Mouse (Mus musculus) adrenal gland, postnatal 25 days (tissue): ENCODE data around the gene Ifi207. TPM values are rescaled to one million over a fixed set of nuclear protein-coding genes. Genes with fewer than 3 reads are reported as not detected.
"Not testable (repeated sequence)": the region's sequence is repeated elsewhere in the genome, so short reads cannot be mapped to it uniquely, and the experiment has no call there.

Experiments used
- DNase-seq: peaks from one replicate; pipeline ENCODE4 v3.0.0; 2021; ENCODE audit warnings: mixed read lengths
- long read RNA-seq: library from polyadenylated mRNA; stranded (forward); transcript quantifications from one replicate; pipeline ENCODE4 v2.0.0, GENCODE M21; 2021
- total RNA-seq: library from RNA; stranded (reverse); gene quantifications from 2 replicates; pipeline ENCODE4 v1.2.3, GENCODE M21; 2021

The Ifi207 gene
- 2.2 and 2.4 TPM in 2 replicates for total RNA-seq
- long read RNA-seq, partial matches to known transcripts, result 1 of 1 reads
- long read RNA-seq, other reads (novel, unspliced or antisense), result 0 of 1 reads

DNA sequence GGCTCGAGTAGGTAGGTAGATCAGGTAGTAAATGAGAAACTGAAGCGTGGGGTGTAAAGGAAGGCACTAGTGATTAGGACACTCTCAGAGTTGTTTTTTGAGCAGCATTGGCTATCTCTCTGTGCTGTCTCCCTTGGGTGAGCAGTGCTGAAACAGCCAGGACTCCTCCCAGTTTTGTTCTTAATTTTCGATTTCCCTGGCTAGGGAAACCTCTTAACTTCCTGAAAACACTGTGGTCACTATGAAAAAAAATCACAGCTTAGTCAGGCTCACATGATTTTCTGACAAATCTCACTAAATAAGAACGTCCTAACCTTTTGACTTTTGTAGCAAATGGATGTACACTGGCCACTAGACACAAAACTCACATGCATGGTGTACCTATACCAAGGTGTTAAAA lies at the start of gene Ifi207:
Ifi207 (minus strand) TSS at position 92 of the 400 bp plus-strand sequence.
- DNase-seq, result no peak

DNA sequence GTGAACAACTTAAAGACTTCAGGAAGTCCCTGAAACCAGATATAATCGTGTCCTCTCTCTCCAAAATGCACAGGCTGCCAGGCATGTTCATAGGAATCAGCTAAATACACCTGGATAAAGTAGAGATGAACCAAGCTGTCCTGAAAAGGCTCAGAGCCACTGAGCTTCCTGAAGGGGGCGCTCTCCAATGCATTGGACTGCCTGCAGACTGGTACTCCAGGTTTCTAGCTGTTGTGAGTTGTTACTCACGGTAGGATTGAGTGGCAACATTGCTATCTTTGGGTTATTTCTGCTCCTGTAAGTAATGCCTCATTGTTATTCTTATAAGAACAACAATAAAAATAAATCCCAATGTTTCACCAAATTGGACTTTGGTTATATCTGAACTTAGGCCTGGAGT lies 31.9 kb upstream of the Ifi207 start:
- DNase-seq, result not testable (repeated sequence)

DNA sequence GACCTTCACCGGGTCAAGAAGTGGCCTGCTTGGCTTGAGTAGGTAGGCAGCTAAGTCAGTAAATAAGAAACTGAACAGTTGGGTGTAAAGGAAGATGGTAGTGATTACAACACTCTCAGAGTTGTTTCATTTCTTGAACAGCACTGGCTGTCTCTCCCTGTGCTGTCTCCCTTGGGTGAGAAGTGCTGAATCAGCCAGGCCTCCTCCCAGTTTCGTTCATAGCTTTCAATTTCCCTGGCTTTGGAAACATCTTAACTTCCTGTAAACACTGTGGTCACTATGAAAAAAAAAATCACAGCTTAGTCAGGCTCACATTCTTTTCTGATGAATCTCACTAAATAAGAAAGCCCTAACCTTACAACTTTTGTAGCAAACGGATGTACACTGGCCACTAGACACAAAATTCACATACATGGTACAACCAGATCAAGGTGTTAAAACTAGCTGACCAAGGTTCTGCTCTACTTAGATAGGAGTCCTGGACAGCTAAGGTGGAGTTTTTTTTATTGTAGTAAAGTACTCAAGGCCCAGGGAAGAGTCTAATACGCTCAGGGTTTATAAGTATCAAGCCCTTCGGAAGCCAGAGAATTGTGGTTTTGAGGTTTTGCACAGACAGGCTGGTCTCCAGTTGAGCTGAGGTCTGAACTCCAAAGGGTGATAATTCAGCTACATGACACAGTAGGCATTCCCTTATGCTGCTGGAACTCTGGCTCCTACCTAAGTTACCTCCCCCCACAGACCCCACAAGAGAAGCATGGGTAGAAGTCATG lies 25.5 kb upstream of the Ifi207 start, which contains the start of gene Ifi204:
Ifi204 (minus strand) TSS at position 96 of the 770 bp plus-strand sequence.
- not testable (repeated sequence) for DNase-seq

DNA sequence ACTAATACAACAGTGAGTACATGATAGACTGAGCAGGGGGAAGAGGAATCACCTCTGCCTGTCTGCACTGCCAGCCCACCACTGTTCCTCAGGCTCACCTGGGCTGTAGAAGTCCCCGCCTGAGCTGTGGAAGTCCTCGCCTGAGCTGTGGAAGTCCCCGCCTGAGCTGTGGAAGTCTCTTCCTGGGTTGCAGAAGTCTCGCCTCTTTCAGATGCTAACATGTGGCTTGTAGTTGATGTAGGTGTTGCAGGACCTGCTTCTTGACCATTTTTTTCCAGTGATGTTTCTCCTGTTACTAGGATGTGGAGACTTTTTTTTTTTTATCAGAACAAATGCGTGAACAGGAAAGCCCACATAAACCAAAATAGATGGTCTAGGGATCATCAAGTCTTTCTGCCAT lies 18.5 kb upstream of the Ifi207 start:
- DNase-seq, result not testable (repeated sequence)

DNA sequence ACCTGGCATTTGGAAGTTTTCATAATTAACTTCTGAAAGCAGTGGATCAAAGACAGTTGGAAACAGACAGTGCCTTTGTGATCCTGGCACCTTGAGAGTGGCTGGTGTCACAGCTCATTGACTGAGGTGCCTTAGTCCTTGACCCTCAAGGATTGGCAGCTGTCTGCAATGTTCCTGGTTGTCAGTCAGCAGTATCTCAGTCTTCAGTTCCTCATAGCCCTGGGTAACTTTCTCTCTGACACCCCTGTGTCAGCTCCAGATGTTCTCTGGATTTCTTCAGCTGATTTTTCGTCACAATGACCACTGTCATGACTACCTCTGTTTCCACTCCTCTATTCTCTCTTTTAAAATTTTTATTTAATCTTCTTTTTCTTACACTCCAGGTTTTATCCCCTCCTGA lies 715 bp upstream of the Ifi207 start:
- DNase-seq, result no peak

DNA sequence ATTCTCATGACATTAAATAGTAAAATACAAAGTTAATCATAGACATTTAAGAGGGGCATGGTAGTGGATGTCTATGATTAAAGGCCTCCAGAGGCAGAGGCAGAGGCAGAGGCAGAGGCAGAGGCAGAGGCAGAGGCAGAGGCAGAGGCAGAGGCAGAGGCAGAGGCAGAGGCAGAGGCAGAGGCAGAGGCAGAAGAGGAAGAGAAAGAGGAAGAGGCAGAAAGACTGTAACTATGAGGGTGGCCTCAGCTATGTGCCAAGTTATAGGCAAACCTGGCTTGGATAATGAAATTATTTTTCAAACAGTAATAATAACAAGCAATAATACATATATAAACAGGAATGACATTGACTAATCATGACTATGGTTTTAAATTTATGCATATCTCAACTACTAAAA lies 1.0 kb downstream of the Ifi207 start:
- no peak for DNase-seq

DNA sequence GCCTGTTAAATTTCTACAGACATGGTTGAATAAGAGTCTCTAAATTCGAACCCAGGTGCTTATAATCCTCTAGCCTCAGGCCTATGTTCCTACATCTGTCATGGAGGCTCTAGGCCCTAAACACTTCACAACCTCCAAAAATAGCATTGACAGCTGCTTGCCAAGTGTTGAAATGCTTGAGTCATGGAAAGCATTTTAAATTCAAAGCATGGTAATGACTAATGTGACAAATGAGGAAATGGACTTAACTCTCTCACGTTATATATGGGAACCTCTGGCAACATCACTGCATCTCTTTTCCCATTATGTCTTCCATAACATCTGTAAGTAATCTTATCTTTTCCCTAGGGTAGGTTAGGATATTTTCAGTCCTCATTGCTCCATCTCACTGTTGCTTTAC lies 4.6 kb downstream of the Ifi207 start:
- DNase-seq, result no peak

DNA sequence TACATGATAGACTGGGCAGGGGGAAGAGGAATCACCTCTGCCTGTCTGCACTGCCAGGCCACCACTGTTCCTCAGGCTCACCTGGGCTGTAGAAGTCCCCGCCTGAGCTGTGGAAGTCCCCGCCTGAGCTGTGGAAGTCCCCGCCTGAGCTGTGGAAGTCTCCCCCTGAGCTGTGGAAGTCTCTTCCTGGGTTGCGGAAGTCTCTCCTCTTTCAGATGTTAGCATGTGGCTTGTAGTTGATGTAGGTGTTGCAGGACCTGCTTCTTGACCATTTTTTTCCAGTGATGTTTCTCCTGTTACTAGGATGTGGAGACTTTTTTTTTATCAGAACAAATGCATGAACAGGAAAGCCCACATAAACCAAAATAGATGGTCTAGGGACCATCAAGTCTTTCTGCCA lies 6.5 kb downstream of the Ifi207 start:
- DNase-seq, result not testable (repeated sequence)

DNA sequence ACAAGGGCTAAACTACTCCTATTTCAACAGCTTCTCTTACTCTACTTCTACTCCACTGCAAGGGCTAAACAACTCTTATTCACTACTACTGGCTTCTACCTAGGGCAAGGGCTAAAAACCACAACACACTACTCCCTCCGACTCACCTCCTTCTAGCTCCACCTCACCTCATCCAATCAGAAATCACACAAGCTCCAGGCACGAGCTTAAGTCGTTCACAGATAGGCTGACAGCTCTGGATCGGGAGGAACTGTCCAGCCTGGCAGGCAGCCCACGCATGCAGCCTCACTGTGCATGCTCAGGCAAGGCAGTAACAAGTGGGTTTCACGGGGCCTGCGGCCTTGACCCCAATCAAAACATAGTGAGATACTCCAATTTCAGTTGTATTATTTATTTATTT lies 8.3 kb downstream of the Ifi207 start:
- DNase-seq, result peak; percentile 9

DNA sequence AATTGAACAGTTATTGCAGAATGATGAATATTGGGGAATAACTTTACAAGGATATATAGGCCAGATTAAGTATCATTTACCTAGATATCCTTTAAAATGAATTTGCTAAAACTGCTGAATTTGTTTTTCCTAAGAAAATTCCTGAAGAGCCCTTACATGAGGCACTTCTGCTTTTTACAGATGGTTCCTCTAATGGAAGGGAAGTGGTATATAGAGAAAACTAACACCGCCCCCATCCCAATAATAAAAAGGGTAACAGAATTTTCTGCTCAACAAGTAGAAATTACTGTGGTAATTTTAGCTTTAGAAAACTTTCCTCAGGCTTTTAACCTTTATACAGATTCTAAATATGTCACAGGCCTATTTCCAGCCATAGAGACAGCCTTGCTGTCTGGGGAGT lies 47.3 kb downstream of the Ifi207 start:
- no peak for DNase-seq

DNA sequence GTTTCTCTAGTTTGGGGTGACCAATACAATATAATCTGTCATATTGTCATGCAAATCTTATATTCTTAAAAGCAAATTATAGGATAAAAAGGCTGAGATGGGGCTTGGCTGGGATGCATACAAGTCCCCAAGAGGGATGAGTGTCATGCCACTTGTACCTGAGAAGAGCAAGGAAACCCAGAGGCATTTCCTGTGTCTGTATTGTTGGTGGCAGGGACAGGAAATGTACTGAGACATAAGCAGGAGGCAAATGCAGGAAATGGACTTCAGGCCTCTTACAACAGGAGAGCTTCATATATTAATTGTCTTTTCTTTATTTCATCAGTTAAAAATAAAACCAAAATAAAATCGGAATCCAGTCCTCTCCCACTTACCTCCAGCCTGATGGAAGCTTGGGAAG lies 62.9 kb downstream of the Ifi207 start:
- not testable (repeated sequence) for DNase-seq

DNA sequence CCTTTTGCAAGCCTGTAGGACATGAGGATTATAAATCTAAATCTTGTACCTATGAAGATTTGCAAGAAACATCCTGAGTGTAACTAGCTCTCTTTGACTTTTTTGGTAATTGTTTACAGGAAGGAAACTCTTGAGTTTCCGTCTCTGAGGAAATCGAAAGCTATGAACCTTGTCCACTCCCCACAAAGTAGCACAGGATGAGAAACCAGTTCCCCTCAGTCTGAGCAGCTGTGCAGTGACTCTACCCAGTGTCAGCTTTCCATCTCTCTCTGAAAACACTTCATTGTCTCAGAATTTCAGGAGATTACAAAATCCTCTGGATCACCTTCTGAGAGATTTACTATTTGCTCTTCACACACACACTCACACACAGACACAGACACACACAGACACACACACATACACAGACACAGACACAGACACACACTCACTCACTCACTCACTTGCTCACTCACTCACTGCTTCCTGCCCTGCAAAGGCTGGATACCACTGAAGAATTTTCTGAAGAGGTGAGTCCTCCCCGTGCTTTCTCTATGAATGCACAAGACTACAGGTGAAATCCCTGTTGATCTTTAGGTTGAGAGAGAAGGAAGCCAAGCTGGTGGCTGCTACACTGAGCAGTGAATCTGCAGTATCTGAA lies 68.0 kb downstream of the Ifi207 start, which contains the start of gene Ifi208:
Ifi208 (plus strand) TSS at position 218 of the 640 bp plus-strand sequence.
- DNase-seq, result not testable (repeated sequence)

Other genes with a start within 250 kb of the Ifi207 start
- 0.12 TPM in 1 of 2 replicates, not detected in the other for gene Ifi214, start 205.8 kb downstream of the Ifi207 start, total RNA-seq
- gene Ifi213, start 142.5 kb downstream of the Ifi207 start, total RNA-seq, result 0.97 and 1.7 TPM in 2 replicates
- 0.33 and 0.70 TPM in 2 replicates for gene Ifi209, start 110.8 kb downstream of the Ifi207 start, total RNA-seq
- 0.76 and 1.2 TPM in 2 replicates for gene Ifi208, start 68.1 kb downstream of the Ifi207 start, total RNA-seq
- 2.7 and 3.4 TPM in 2 replicates for gene Ifi204, start 25.2 kb upstream of the Ifi207 start, total RNA-seq
- gene Ifi211, start 171.3 kb upstream of the Ifi207 start, total RNA-seq, result 0.97 TPM in 1 of 2 replicates, not detected in the other
- 17.0 and 19.2 TPM in 2 replicates for gene Mndal, start 200.7 kb upstream of the Ifi207 start, total RNA-seq
- gene Ifi203, start 200.9 kb upstream of the Ifi207 start, total RNA-seq, result 11.9 and 15.6 TPM in 2 replicates
- gene Ifi202b, start 241.0 kb upstream of the Ifi207 start, total RNA-seq, result not detected in 2 replicates